In the genomic region with DNA sequence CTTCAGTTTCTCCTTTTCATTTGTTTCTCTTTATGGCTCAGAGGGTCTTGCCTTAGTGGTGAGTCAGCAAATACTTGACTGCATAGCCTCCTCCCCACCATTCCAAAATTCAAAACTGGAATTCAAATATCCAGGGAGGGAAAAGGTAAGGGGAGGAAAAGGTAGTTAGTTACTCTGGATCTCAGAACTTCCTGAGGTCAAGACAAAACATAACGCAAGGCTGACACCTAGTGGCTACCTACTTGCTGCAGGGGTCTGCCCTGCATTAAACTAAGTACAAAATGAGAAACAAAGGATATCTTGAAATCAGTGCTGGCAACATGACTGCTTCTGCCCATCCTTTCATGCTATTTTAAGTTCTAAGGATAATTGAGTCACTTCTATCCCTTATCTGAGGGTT, we compare ENCODE assay signal across 10 mouse cellular contexts. TPM values are rescaled to one million over a fixed set of nuclear protein-coding genes. Genes with fewer than 3 reads are reported as not detected.
DNase-seq lines count a peak whose midpoint lies in the region; ATAC-seq and TF ChIP-seq lines count a peak whose summit lies in the region.
"Had no signal": no experiment of that assay in that cellular context is flagged by ENCODE, and none has a peak within 500 bp of the region (broad histone marks: within the 10 kb centered on the region; RNA-seq: fewer than 3 reads in every experiment).

No protein-coding gene starts in this region.

- no peaks in the 10 kb centered on the region for H3K79me2 ChIP-seq in liver, adult 2 months (ENCODE audit: control insufficient read depth, insufficient read depth, low read length)

- no peaks in the 10 kb centered on the region for H3K9me3 ChIP-seq in liver, embryonic 11.5 days (ENCODE audit: control insufficient read depth, low read length)
- H3K9me3 ChIP-seq: embryonic facial prominence, embryonic 15.5 days; stomach, embryonic 15.5 days had no signal

- no peaks in the 10 kb centered on the region for H3K27me3 ChIP-seq in liver, adult 2 months (ENCODE audit: control insufficient read depth, insufficient read depth, low read length)
- no peaks in the 10 kb centered on the region for H3K27me3 ChIP-seq in liver, embryonic 11.5 days (replicated peaks; ENCODE audit: control insufficient read depth, insufficient read depth, low read length)
- H3K27me3 ChIP-seq: embryonic facial prominence, embryonic 15.5 days; stomach, embryonic 15.5 days had no signal

- TF ChIP-seq POLR2A in liver, adult 2 months (IDR thresholded peaks at IDR 0.05; ENCODE audit: extremely low read depth, insufficient read depth, low read length): no peak

- no peak overlapping the region for H3K4me3 ChIP-seq in liver, adult 2 months (ENCODE audit: insufficient read depth, low read depth, low read length)
- no peak overlapping the region for H3K4me3 ChIP-seq in liver, embryonic 11.5 days (ENCODE audit: low read depth, low read length)
- H3K4me3 ChIP-seq: embryonic facial prominence, embryonic 15.5 days; stomach, embryonic 15.5 days had no signal

- peak; percentile 10 for DNase-seq in liver, adult 2 months (ENCODE audit: extremely low read depth, low read depth, low spot score)
- no peak for DNase-seq in liver, embryonic 11.5 days (ENCODE audit: low spot score)
- DNase-seq in ZHBTc4 (ENCODE audit: low read depth, low spot score): peak; percentile 67
- DNase-seq in embryo, embryonic 9.5 days (ENCODE audit: extremely low spot score): peak; percentile 35
- peak; percentile 24 to 74 for DNase-seq in kidney, adult 8-10 months
- DNase-seq in mesoderm, embryonic 11.5 days (ENCODE audit: low read depth, low spot score): peak; percentile 27
- no peak for DNase-seq in spleen, postnatal 4 days (ENCODE audit: low spot score in 2 of 2)
- no peak for DNase-seq in urinary bladder, adult 2 months (ENCODE audit: low spot score)

- H3K36me3 ChIP-seq in liver, adult 2 months (ENCODE audit: control insufficient read depth, insufficient read depth, low read length): no peaks in the 10 kb centered on the region
- no peaks in the 10 kb centered on the region for H3K36me3 ChIP-seq in liver, embryonic 11.5 days (ENCODE audit: control insufficient read depth, insufficient read depth, low read length)
- H3K36me3 ChIP-seq: embryonic facial prominence, embryonic 15.5 days; stomach, embryonic 15.5 days had no signal

- no peak for ATAC-seq in liver, embryonic 11.5 days (replicated peaks; ENCODE audit: low FRiP score)

- no peaks in the 10 kb centered on the region for H3K4me1 ChIP-seq in liver, adult 2 months (ENCODE audit: control insufficient read depth, insufficient read depth, low read length)
- no peaks in the 10 kb centered on the region for H3K4me1 ChIP-seq in liver, embryonic 11.5 days (replicated peaks; ENCODE audit: control insufficient read depth, insufficient read depth, low read length)
- H3K4me1 ChIP-seq: embryonic facial prominence, embryonic 15.5 days; stomach, embryonic 15.5 days had no signal

- TF ChIP-seq CTCF in liver, adult 2 months (IDR thresholded peaks at IDR 0.05; ENCODE audit: low read depth, low read length): peak; percentile 47; the same call in 1 of the 2 replicates

- no peak overlapping the region for H3K4me2 ChIP-seq in liver, embryonic 11.5 days
- H3K4me2 ChIP-seq: embryonic facial prominence, embryonic 15.5 days; stomach, embryonic 15.5 days had no signal

- no peak overlapping the region for H3K27ac ChIP-seq in liver, adult 2 months (replicated peaks; ENCODE audit: insufficient read depth, low read depth, low read length)
- H3K27ac ChIP-seq in liver, embryonic 11.5 days (ENCODE audit: low read depth, low read length): no peak overlapping the region
- H3K27ac ChIP-seq: embryonic facial prominence, embryonic 15.5 days; stomach, embryonic 15.5 days had no signal

- 0% methylated on average over 1 of the region's 1 CpGs for WGBS in liver, adult 2 months
- WGBS in liver, embryonic 11.5 days: 0% methylated on average over 1 of the region's 1 CpGs

- no peak overlapping the region for H3K9ac ChIP-seq in liver, adult 2 months (ENCODE audit: low read depth, low read length)
- H3K9ac ChIP-seq in liver, embryonic 11.5 days (ENCODE audit: low read depth, low read length): no peak overlapping the region
- H3K9ac ChIP-seq: embryonic facial prominence, embryonic 15.5 days; stomach, embryonic 15.5 days had no signal

RNA-seq across cellular contexts. Expression of a gene that starts 37.1 kb away (rescaled TPM):
- 1.6 and 2.6 TPM in 2 replicates for total RNA-seq in liver, adult 2 months (2014; rRNA removed)
- polyA plus RNA-seq in liver, adult 2 months (2012; rRNA removed): 0.07 and 0.34 TPM in 2 replicates
- 0.25 TPM in 1 of 2 replicates, not detected in the other for polyA plus RNA-seq in liver, embryonic 11.5 days (2014; fragmentation: Nextera tagmentation; extraction: Ambion mirVana)
- polyA plus RNA-seq in urinary bladder, adult 2 months (2012; rRNA removed): 0.08 and 0.21 TPM in 2 replicates

Comparison
In these comparisons a context has a peak if more than half of its experiments do, and no peak if none do; other contexts are left out.
1. DNase-seq: peak in liver, adult 2 months (single experiment), ZHBTc4 (single experiment), embryo, embryonic 9.5 days (single experiment), kidney, adult 8-10 months (2 of 2) and mesoderm, embryonic 11.5 days (single experiment); none in liver, embryonic 11.5 days (single experiment), spleen, postnatal 4 days (0 of 2) and urinary bladder, adult 2 months (single experiment).